Mouse (Mus musculus): ENCODE measurements around the gene Plekhg6.

- no peak for TF ChIP-seq POLR2A (IDR thresholded peaks at IDR 0.05; ENCODE audit: low read depth, low read length)
- no peak for TF ChIP-seq CTCF (IDR thresholded peaks at IDR 0.05; ENCODE audit: extremely low read depth, insufficient read length, insufficient replicate concordance, low read depth, low read length)
These were observed 60.3 kb downstream of the Plekhg6 start, which contains the start of gene Scnn1a for GRCm38 (mm10) chr6:125320323-125320722.
